Mouse (Mus musculus): Measurements from ENCODE around the gene Ggnbp2. TPM values are rescaled to one million over a fixed set of nuclear protein-coding genes. Genes with fewer than 3 reads are reported as not detected.
"Not testable (repeated sequence)": the region's sequence is repeated elsewhere in the genome, so short reads cannot be mapped to it uniquely, and the experiment has no call there.

Gene Ggnbp2
- polyA plus RNA-seq, 2 experiments from 2014 or later = 84.9 to 107 TPM

DNA sequence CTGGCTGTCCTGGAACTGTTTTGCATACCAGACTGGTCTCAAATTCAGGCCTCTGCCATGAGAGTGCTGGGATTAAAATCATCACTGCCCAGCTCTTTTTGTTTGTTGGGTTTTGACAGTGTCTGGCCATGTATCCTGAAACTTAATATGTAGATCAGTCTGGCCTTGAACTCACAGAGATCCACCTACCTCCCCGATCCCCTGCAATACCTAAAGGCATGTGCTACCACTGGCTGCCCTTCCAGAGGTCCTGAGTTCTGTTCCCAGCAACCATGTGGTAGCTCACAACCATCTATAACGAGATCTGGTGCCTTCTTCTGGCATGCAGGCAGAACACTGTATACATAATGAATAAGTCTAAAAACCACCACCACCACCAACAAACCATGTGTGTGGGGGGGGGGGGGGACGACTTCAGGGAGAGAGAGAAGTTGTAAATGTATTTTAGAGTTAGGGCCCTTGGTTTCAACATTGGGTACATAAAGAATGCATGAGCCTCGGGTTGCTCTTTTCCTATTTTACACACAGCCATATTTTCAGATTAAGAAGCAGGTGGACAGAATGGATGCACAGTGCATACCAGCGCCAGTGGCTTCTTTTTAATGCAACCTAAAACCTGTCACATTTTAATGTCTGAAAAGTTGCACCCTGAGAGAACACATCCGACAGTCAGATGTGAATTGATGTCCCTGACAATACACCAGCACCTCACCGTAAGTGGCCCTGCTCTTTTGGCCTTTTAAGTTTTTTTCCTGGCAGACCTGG lies 8.6 kb upstream of the Ggnbp2 start:
- ATAC-seq = peak; percentile 37

DNA sequence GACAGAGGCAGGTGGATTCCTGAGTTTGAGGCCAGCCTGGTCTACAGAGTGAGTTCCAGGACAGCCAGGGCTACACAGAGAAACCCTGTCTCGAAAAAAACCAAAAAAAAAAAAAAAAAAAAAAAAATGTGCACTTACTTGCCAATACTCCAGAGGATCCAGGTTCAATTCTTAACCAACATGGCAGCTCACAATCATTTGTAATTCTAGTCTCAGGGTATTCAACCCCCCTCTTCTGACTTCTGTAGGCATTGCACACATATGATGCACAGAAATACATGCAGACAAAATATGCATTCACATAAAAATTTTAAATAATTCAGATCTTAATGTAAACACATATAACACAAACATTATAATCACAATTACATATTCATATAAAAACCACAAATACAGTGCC lies 5.4 kb upstream of the Ggnbp2 start:
- not testable (repeated sequence) for ATAC-seq

- no peak for ATAC-seq
These were observed 2.6 kb upstream of the Ggnbp2 start for GRCm38 (mm10) chr11:84873042-84873833.

GRCm38 (mm10) chr11:84871548-84872069 lies 992 bp upstream of the Ggnbp2 start:
- ATAC-seq = no peak

DNA sequence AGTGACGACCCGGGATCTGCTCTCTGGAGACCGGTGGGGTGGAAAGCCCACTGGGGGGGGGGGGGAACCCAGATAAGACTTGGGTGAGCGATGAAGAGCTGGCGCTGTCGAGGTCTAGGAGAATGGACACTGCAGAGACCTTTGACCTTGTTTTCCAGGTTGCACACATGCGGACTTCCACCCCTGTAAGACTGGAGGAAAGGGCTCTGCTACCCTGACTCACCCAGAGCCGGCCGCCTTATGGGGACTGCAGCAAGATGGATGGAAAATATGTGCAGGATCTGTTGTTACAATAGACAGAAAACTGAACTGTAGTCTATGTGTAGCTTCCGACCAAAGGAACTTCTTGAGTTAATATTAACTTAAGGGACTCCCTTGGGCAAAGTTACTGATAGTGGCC lies 429 bp upstream of the Ggnbp2 start:
- ATAC-seq = no peak

DNA sequence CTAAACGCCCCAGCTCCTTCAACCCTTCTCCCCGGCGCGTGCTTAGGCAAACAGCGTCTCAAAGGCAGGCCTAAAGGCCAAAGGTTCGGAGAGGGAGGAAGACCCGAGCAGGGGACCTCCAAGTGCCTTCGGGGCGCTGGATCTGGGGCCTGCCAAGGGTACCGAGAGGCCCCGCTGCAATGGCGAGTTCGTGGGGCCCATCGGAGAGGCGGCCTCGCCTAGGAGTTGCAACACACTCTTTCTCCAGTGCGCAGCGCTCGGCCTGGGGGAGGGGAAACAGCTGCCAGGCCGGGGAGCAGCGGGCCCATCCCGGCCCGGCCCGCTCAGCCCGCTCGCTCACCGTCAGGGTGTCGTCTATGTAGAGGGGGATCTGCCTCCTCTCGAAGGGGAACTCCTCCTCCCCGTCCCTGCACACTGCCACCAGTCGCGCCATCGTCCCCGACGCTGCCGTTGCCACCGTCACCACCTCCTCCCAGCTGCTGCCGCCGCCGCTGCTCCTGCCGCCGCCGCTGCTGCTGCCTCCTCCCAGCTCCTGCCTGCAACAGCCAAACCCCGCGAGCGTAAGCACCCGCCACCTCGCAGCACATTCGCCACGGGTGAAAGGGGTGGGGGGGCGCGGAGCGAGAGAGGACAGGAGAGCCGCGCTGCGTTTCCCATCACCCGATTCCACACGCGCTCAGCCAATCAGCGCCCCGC lies 932 bp downstream of the Ggnbp2 start:
- peak; percentile 69 for ATAC-seq

DNA sequence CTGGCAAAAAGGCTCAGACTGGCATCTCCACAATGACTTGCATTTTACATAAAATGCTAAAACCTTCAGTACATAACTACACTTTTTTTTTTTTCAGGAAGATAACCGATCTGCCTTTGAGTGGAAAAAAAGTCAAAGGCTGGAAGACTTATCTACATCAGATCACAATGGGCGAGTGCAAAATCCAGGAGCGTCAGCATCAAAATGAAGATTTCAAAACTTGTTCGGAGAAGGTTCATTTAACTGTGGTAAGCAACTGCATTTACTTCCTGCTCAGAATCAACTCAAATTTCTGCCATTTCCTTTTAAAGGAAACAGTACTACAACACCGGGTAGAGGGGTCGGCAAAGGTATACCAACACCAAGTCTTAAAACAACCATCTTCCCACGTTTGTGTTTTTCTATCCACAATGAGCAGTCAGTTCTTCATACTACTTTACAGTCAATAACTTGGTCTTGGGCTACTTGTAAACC lies 1.8 kb downstream of the Ggnbp2 start:
- ATAC-seq = no peak

DNA sequence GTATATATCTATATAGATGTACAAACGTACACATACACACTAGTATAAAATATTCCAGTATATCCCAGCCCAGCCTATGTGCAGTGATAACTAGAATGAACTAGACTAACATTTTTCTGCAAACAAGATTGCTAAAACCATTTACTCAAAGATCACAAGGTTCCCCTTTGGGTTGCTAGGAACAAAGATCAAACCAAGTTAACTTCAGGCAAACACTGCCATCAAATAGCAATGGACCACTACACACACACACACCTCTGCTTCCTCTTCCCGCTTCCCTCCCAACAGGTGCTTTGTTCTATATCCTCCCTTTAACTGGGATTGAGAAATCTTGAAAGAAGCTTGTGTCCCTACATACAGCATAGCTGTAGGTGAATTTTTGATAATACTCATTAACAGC lies 3.0 kb downstream of the Ggnbp2 start:
- ATAC-seq = no peak

GRCm38 (mm10) chr11:84865268-84865667 lies 5.3 kb downstream of the Ggnbp2 start:
- no peak for ATAC-seq

- ATAC-seq = no peak
These were observed 15.3 kb downstream of the Ggnbp2 start for GRCm38 (mm10) chr11:84855285-84855684.

DNA sequence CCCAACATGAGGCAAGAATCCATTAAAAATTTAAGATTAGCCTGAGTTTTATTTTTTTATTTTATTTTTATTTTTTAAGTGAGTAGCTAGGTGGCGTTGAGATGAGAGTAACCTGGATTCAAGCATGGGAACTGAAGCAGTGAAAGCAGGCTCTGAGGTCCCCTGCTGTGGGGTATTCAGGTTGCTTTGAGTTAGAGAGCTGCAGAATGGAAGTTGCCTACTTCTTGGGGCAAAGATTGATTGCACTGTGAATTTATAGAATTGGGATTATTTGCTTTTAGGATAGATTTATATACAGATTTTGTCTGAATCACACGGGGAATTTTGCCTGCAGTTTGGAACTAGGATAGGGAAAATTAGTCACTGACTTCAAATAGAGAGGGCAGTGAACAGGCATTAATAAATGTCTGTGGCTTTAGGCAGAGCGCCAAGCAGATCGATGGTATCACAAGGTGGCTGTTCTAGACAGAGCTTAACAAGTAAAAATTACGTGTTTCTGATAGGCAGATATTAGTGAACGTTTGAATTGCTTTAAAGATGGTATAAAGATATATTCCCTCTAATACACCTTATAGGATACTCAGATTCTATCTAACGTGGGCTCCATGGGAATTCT lies 23.0 kb downstream of the Ggnbp2 start:
- no peak for ATAC-seq

DNA sequence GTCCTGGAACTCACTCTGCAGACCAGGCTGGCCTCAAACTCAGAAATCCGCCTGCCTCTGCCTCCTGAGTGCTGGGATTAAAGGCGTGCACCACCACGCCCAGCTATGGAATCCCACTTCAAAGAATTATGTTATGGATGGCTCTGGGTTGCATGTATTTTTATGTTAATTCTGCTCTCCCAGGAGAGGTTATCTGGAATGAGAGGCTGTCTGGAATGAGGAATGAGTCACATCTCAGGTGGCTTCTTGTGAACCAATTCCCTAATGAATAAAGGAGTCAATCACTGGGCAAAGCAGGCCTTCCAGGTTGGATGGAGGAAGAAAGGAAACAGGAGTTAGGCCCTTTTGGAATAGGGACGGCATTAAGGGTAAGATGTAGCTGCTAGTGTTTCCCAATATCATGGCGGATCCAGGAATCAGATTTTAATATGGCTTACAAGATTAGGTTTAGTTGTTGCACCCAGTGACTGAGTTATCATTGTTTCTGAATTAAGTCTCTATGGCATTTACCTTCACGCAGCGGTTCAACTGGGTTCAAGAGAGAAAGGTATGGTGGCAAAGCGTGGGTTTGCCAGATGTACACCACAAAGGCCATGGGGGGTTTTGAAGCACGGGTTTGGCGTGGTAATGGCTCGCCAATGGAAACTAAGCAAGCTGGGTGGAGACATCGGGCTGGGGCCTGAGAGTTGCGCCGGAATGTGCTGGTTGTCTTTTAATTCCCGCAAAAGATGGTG lies 23.7 kb downstream of the Ggnbp2 start:
- ATAC-seq = no peak

DNA sequence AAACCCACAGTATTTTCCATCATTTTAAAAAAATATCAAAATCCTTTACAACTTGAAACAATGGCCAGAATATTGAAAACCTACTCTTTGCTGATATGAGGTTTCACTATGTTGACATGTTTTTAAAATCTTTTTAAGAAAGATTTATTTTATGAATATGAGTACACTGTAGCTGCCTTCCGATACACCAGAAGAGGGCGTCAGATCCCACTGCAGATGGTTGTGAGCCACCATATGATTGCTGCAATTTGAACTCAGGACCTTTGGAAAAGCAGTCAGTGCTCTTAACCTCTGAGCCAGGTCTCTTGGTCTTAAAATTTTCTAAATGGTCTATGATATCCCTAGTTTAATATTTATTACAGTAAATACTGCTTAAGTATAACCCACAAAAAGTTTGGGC lies 31.3 kb downstream of the Ggnbp2 start:
- ATAC-seq = no peak

DNA sequence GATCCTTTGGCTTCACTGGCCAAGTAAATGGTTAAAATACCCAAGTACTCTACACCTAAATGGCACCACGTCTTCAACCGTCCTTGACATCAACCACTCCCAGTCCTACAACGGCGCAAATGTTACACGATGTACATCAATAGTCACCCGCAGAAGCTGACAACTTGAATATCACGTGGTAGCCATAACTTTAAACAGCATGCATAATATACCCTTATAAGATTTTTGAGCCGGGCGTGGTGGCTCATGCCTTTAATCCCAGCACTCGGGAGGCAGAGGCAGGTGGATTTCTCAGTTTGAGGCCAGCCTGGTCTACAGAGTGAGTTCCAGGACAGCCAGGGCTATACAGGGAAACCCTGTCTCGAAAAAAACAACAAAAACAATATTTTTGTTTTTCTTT lies 41.1 kb downstream of the Ggnbp2 start:
- peak; percentile 6 for ATAC-seq

DNA sequence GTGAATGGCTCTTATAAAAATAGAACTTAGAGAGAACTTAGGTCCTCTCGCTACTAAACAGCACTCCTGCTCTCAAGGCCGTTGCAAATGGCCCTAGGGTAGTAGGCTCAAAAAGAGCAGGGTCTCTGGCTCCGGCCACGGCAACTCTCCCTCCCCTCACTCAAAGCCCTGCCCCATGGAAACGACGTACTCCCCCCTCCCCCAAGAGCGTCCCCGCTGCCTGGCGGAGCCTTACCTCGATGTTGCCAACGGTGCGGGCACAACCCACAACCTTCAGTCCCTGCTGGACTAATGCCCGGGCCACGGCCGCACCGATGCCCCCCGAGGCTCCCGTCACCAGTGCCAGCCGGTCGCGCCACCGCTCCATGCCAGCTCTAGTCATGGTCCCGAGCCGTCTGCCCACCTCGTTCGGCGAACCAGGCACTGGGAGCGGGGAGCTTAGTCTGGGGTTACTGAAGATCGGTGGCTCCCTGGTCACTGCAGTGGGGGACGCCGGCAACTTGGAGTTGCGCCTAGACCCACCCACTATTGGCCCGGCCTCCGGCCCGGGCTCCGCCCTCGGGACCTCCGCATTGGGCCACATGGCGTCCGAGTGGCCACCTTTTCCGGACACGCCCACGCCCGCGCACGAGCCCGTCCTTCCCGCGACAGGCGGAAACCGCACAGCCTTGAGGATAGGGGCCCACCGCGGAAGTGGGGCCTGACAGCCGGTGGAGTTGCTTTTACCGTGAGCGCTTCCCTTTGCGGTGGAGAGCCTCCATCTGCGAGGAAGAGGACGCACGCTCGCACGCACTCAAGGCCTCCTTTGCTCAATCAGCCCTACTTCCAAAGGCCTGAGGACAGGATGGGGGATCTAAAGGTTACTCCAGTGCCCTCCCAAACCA lies 41.9 kb downstream of the Ggnbp2 start, which contains the start of gene Dhrs11:
Gene Dhrs11, minus strand, starts transcription at position 479 of the 884 bp plus-strand sequence.
- peak; percentile 85 for ATAC-seq

- no peak for ATAC-seq
These were observed 42.6 kb downstream of the Ggnbp2 start for GRCm38 (mm10) chr11:84827901-84828503.

DNA sequence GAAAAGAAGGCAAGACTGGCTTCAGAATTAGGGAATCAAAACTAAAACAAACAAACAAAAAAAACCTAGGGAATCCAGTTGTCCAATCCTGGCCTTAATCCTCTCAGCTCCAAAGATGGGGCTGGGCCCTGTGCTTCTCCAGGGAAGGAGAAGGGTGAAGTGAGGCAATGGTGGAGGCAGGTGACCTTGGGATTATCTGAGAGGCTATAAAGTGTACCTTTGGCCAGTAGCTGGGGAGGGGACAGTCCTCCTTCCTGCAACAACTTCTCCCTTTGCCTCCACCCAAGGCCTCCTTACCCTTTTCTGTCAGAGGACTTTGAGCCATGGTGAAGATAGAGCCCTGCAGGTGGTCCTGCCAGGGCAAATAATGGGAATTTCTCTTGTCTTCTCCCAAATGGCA lies 43.1 kb downstream of the Ggnbp2 start:
- ATAC-seq = no peak

GRCm38 (mm10) chr11:84826185-84826584 lies 44.4 kb downstream of the Ggnbp2 start:
- no peak for ATAC-seq

GRCm38 (mm10) chr11:84825261-84825807 lies 45.3 kb downstream of the Ggnbp2 start:
- ATAC-seq = no peak

- ATAC-seq = no peak
These were observed 47.1 kb downstream of the Ggnbp2 start for GRCm38 (mm10) chr11:84823484-84823897.

Measured in activated CD4-positive, CD25-positive, alpha-beta regulatory T cell, adult 4 months (primary cell).